Mouse (Mus musculus): ENCODE results near the gene Cfap65.

- TF ChIP-seq CTCF (IDR thresholded peaks at IDR 0.05; ENCODE audit: low read depth, low read length) (no peak), POLR2A (IDR thresholded peaks at IDR 0.05; ENCODE audit: borderline replicate concordance, low read depth, low read length) (no peak)
These were observed 927 bp upstream of the Cfap65 start for GRCm38 (mm10) chr1:74936221-74936830.

Data from bone marrow macrophage, adult 2 months (primary cell).